Mouse (Mus musculus) heart, embryonic 14.5 days (tissue): ENCODE measurements around the gene Mical3. TPM values are rescaled to one million over a fixed set of nuclear protein-coding genes. Genes with fewer than 3 reads are reported as not detected.
A peak's percentile ranks its signal among the peaks of the same experiment; 100 is the strongest.

ENCODE experiments used
- ATAC-seq: fragments of 200-750 bp; cut with Nextera tagmentation; 2 replicates; pipeline ENCODE4 v1.8.0; 2017; ENCODE audit warnings: low read depth, moderate TSS enrichment; ENCODE audit not compliant: insufficient number of reproducible peaks, insufficient read depth, low FRiP score
- H3K27ac ChIP-seq, 2 experiments: fragments of 200-500 bp in 1 of 2; fragments of 300-500 bp in 1 of 2; sonication (generic) in 1 of 2; replicated peaks in 1 of 2; 2 replicates each; pipeline ENCODE4 v1.5.1; 2012 to 2014; ENCODE audit warnings: low read depth in 2 of 2, low read length in 2 of 2, control low read depth in 1 of 2, mild to moderate bottlenecking in 1 of 2, mixed read lengths in 1 of 2; ENCODE audit not compliant: control insufficient read depth in 1 of 2, insufficient read depth in 1 of 2
- H3K27me3 ChIP-seq: fragments of 300-500 bp; sonication (generic); 2 replicates; pipeline ENCODE4 v1.6.1; 2014; ENCODE audit warnings: mild to moderate bottlenecking, low read length, control low read depth; ENCODE audit not compliant: control insufficient read depth, insufficient read depth
- H3K36me3 ChIP-seq: fragments of 300-500 bp; sonication (generic); 2 replicates; pipeline ENCODE4 v1.6.1; 2014; ENCODE audit warnings: mild to moderate bottlenecking, control low read depth, low read length, mixed read lengths; ENCODE audit not compliant: control insufficient read depth, insufficient read depth
- H3K4me1 ChIP-seq, 2 experiments: fragments of 200-500 bp in 1 of 2; fragments of 300-500 bp in 1 of 2; sonication (generic) in 1 of 2; 2 replicates each; pipeline ENCODE4 v1.6.1; 2012 to 2014; ENCODE audit warnings: low read length in 2 of 2, control low read depth in 1 of 2, mixed read lengths in 1 of 2; ENCODE audit not compliant: control insufficient read depth in 2 of 2, insufficient read depth in 2 of 2
- H3K4me2 ChIP-seq: fragments of 300-500 bp; sonication (generic); 2 replicates; pipeline ENCODE4 v1.6.1; 2014; ENCODE audit warnings: mild to moderate bottlenecking, low read length
- H3K4me3 ChIP-seq, 2 experiments: fragments of 200-500 bp in 1 of 2; fragments of 300-500 bp in 1 of 2; sonication (generic) in 1 of 2; 2 replicates each; pipeline ENCODE4 v1.5.1; 2012 to 2014; ENCODE audit warnings: low read length in 2 of 2, mild to moderate bottlenecking in 2 of 2, control low read depth in 1 of 2, low read depth in 1 of 2, moderate library complexity in 1 of 2; ENCODE audit not compliant: control insufficient read depth in 1 of 2, insufficient read depth in 1 of 2
- H3K9ac ChIP-seq: fragments of 300-500 bp; sonication (generic); 2 replicates; pipeline ENCODE4 v1.6.1; 2014; ENCODE audit warnings: mild to moderate bottlenecking, low read length
- H3K9me3 ChIP-seq: fragments of 300-500 bp; sonication (generic); 2 replicates; pipeline ENCODE4 v1.6.1; 2016; ENCODE audit warnings: low read length, control low read depth; ENCODE audit not compliant: control insufficient read depth
- WGBS: fragments of 180-500 bp; shearing (Covaris S2); extraction: QIAGEN DNeasy Blood & Tissue Kit; methylation state at CpG from one replicate; pipeline ENCODE4 v1.1.7; 2014; 5-methylcytosine and 5-hydroxymethylcytosine counted together
- polyA plus RNA-seq: library from polyadenylated mRNA; unstranded; fragments of >200 nt; fragmentation: Nextera tagmentation; extraction: Ambion mirVana; gene quantifications from 2 replicates; pipeline ENCODE4 v1.2.1, GENCODE M21; 2014

Gene Mical3
- polyA plus RNA-seq, 1 experiment from 2014 or later: 46.2 TPM

GRCm38 (mm10) chr6:121156030-121156429 lies 25.2 kb upstream of the Mical3 start:
- no peak for ATAC-seq
- Histone ChIP-seq H3K4me1 (peaks cover 28 to 35% of the 10 kb centered on the region in 2 experiments), H3K27ac (no peak overlapping the region), H3K4me2 (no peak overlapping the region), H3K27me3 (no peaks in the 10 kb centered on the region), H3K36me3 (no peaks in the 10 kb centered on the region), H3K9ac (no peak overlapping the region), H3K4me3 (no peak overlapping the region), H3K9me3 (no peaks in the 10 kb centered on the region)
- WGBS: 42% methylated on average over 2 of the region's 2 CpGs

GRCm38 (mm10) chr6:121154451-121155300 lies 23.9 kb upstream of the Mical3 start:
- no peak for ATAC-seq
- 90% methylated on average over 16 of the region's 16 CpGs for WGBS

GRCm38 (mm10) chr6:121153177-121153576 lies 22.4 kb upstream of the Mical3 start:
- no peak overlapping the region for H3K4me2 ChIP-seq
- H3K4me3 ChIP-seq: no peak overlapping the region
- no peaks in the 10 kb centered on the region for H3K9me3 ChIP-seq
- no peak for ATAC-seq
- WGBS: 57% methylated on average over 8 of the region's 8 CpGs
- H3K27me3 ChIP-seq: no peaks in the 10 kb centered on the region
- no peaks in the 10 kb centered on the region for H3K36me3 ChIP-seq
- H3K4me1 ChIP-seq: peaks cover 18 to 19% of the 10 kb centered on the region in 2 experiments
- H3K27ac ChIP-seq: no peak overlapping the region
- no peak overlapping the region for H3K9ac ChIP-seq

More at GRCm38 (mm10) chr6:121154451-121155300, 23.9 kb upstream of the Mical3 start:
- H3K9ac ChIP-seq: no peak overlapping the region
- H3K27ac ChIP-seq: no peak overlapping the region
- H3K9me3 ChIP-seq: no peaks in the 10 kb centered on the region
- H3K27me3 ChIP-seq: no peaks in the 10 kb centered on the region
- no peaks in the 10 kb centered on the region for H3K36me3 ChIP-seq
- peaks cover 20 to 24% of the 10 kb centered on the region in 2 experiments for H3K4me1 ChIP-seq
- H3K4me2 ChIP-seq: no peak overlapping the region
- no peak overlapping the region for H3K4me3 ChIP-seq

GRCm38 (mm10) chr6:121151732-121152131 lies 20.9 kb upstream of the Mical3 start:
- ATAC-seq: peak; percentile 69
- Histone ChIP-seq H3K4me2 (no peak overlapping the region), H3K9me3 (no peaks in the 10 kb centered on the region), H3K27me3 (no peaks in the 10 kb centered on the region), H3K27ac (peak overlapping the region; percentile 18 to 44; a peak in 3 of 4 replicates), H3K9ac (0 out of 2 replicates have a peak overlapping the region, but pooled peaks have one; percentile 2), H3K36me3 (no peaks in the 10 kb centered on the region), H3K4me3 (no peak overlapping the region), H3K4me1 (peaks cover 20 to 23% of the 10 kb centered on the region in 2 experiments)
- WGBS: 45% methylated on average over 6 of the region's 6 CpGs

GRCm38 (mm10) chr6:121150126-121150525 lies 19.3 kb upstream of the Mical3 start:
- H3K9me3 ChIP-seq: no peaks in the 10 kb centered on the region
- peaks cover 14 to 16% of the 10 kb centered on the region in 2 experiments for H3K4me1 ChIP-seq
- H3K4me3 ChIP-seq: no peak overlapping the region
- WGBS: 97% methylated on average over 8 of the region's 8 CpGs
- no peak overlapping the region for H3K27ac ChIP-seq
- no peaks in the 10 kb centered on the region for H3K36me3 ChIP-seq
- ATAC-seq: no peak
- no peak overlapping the region for H3K4me2 ChIP-seq
- no peaks in the 10 kb centered on the region for H3K27me3 ChIP-seq
- H3K9ac ChIP-seq: no peak overlapping the region

- no peaks in the 10 kb centered on the region for H3K9me3 ChIP-seq
- H3K36me3 ChIP-seq: no peaks in the 10 kb centered on the region
- ATAC-seq: no peak
- H3K27ac ChIP-seq: no peak overlapping the region
- no peak overlapping the region for H3K4me3 ChIP-seq
- 74% methylated on average over 3 of the region's 3 CpGs for WGBS
- H3K9ac ChIP-seq: no peak overlapping the region
- H3K27me3 ChIP-seq: no peaks in the 10 kb centered on the region
- H3K4me2 ChIP-seq: no peak overlapping the region
- H3K4me1 ChIP-seq: peaks cover 16 to 23% of the 10 kb centered on the region in 2 experiments
Observed at GRCm38 (mm10) chr6:121149420-121149819, 18.6 kb upstream of the Mical3 start.

GRCm38 (mm10) chr6:121148360-121148759 lies 17.6 kb upstream of the Mical3 start:
- no peak overlapping the region for H3K27ac ChIP-seq
- no peak overlapping the region for H3K4me3 ChIP-seq
- ATAC-seq: no peak
- H3K4me2 ChIP-seq: no peak overlapping the region
- H3K9ac ChIP-seq: no peak overlapping the region
- H3K27me3 ChIP-seq: no peaks in the 10 kb centered on the region
- 47% methylated on average over 3 of the region's 3 CpGs for WGBS
- peaks cover 19 to 31% of the 10 kb centered on the region in 2 experiments for H3K4me1 ChIP-seq
- no peaks in the 10 kb centered on the region for H3K9me3 ChIP-seq
- no peaks in the 10 kb centered on the region for H3K36me3 ChIP-seq
